Mouse (Mus musculus): ENCODE measurements around the gene Npr3.

Npr3 gene

GRCm38 (mm10) chr15:11906571-11907531 is at the start of gene Npr3:
TSS of gene Npr3 (minus strand) at chr15:11907287.
- peak; percentile 81 for DNase-seq (ENCODE audit: low read depth, low spot score)

- no peak for DNase-seq (ENCODE audit: low read depth, low spot score)
Measured at GRCm38 (mm10) chr15:11956129-11956528, 49.0 kb upstream of the Npr3 start.

DNA sequence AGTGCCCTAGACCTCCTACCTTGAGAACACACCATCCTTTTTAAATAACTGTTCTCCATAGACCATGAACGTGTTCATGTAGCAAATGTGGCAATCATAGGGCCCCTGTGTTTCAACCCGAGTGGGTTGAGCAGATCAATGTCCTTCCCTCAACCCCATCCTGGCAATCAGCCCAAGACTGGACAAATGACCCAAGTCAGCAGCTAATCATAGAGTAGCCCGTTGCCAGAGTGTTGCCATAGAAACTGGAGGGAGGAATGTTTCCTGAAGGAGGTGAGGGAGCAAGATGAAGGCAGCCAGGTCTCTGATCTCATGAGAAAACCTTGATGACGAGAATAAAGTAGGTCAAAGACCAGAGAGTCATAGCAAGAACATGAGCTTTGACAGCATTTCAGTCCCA is 47.1 kb upstream of the Npr3 start:
- DNase-seq (ENCODE audit: low read depth, low spot score), result no peak

- no peak for DNase-seq (ENCODE audit: low read depth, low spot score)
Measured at GRCm38 (mm10) chr15:11952159-11952558, 45.1 kb upstream of the Npr3 start.

DNA sequence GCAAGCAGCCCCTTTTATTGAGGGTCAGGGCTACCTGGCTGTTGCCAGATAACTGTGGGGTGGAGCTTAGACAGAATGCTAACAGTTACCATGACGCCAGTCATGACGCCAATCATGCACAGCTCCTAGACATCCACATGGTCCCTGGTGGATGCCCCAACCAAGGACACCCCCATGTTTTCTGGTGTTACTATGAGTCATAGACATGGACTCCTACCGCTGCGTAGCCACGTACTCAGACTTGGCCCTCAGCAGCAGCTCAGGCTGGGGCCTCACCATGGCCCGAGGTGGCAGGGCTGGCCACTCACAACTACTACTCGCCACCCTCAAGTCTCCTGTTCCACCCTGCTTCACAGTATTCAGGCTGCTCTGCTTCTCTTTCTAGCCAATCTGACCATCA is 44.1 kb upstream of the Npr3 start:
- no peak for DNase-seq (ENCODE audit: low read depth, low spot score)

DNA sequence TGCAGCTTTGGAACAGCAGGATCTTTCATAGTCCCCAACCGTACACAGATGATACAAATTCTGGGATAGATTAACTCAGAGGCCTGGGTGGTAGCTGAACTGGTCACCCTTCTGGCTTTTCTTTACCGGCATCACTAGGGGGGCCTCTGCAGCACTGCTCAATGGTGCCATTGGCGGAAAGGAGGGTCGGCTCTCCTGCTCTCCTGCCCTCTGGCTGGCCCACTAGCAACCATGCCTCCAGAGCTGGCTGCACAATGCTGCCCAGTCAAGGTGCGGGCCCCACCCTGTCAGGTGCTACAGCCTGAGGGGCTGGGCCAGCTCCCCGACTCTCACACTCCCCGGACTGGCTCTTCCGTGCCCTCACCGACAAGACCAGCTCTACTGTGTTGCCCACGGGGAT is 43.1 kb upstream of the Npr3 start:
- no peak for DNase-seq (ENCODE audit: low read depth, low spot score)

DNA sequence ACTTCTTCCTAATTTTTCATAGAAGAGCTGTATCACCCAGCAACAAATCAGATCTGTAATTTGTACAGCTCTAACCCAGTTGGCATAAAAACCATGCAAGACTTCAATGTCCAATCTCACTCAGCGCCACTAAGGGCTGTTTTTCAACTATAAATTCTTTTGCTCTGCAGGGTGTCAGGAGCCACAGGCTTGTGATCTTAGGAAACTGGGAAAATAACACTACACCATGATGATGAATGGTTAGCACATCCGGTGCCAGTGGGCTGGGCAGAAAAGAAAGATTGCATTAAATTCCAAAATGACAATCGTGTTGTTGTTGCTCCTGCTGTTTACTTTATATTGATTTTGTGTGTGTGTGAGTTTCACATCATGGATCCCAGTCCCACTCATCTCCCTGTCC is 42.4 kb upstream of the Npr3 start:
- DNase-seq (ENCODE audit: low read depth, low spot score), result no peak

- DNase-seq (ENCODE audit: low read depth, low spot score), result no peak
Measured at GRCm38 (mm10) chr15:11940855-11941254, 33.8 kb upstream of the Npr3 start.

DNA sequence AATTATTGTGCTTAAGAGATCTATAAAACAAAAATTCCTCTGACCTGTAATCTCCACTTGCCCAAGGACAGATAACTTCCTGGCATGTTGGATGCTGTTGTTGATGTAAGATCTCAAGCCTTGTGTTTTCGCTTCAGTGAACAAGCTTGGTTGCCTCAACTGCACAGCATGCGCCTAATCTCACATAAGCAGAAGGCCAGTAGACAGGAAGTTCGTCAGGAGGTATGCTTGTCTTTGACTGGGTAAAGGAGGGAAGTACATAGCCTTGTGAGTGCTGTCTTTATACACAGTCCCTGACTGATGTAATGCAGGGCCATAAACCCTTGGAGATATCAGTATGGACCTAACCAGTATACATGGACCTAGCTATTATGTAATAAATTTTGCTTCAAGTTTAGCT is 20.7 kb upstream of the Npr3 start:
- no peak for DNase-seq (ENCODE audit: low read depth, low spot score)

- no peak for DNase-seq (ENCODE audit: low read depth, low spot score)
Measured at GRCm38 (mm10) chr15:11914101-11914500, 7.0 kb upstream of the Npr3 start.

DNA sequence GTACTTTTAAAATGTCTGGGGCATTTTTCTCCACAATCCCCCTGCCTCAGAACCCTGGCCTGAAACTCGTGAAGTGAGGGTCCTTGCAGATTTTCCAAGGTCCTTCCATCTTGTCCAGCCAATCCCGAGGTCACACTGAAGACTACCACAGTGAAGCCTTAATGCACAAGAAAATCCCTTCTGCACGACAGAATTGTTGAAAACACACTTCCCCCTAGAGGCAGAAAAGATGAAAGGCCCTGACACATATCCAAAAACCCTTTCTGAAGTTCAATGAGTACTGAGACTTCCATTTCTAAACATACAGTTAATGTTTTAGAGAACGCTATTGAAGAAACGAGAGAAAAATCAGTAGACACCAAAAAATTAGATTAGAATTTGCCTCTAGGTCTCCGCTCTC is 2.8 kb upstream of the Npr3 start:
- DNase-seq (ENCODE audit: low read depth, low spot score), result peak; percentile 80

DNA sequence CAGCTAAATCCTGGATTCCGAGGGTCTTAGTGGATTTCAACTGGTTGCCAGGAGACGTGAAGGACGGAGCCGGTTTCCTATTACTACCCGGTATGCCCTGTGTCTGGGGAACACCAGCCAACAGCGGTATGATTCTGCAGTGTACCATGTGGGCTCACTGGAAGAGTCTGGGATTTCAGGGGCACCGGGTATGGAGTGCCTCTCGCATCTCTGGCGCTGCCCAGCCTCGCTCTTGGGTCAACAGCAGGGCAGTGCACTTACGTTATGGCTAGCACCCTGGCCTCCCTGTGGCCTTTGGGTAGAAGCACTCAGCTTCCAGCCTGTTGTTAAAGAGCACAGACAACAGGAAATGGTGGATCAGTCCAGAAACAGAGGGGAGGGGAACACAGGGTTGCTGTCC is 1.1 kb upstream of the Npr3 start:
- DNase-seq (ENCODE audit: low read depth, low spot score), result no peak

GRCm38 (mm10) chr15:11906021-11906570 is 991 bp downstream of the Npr3 start:
- DNase-seq (ENCODE audit: low read depth, low spot score), result peak; percentile 67

DNA sequence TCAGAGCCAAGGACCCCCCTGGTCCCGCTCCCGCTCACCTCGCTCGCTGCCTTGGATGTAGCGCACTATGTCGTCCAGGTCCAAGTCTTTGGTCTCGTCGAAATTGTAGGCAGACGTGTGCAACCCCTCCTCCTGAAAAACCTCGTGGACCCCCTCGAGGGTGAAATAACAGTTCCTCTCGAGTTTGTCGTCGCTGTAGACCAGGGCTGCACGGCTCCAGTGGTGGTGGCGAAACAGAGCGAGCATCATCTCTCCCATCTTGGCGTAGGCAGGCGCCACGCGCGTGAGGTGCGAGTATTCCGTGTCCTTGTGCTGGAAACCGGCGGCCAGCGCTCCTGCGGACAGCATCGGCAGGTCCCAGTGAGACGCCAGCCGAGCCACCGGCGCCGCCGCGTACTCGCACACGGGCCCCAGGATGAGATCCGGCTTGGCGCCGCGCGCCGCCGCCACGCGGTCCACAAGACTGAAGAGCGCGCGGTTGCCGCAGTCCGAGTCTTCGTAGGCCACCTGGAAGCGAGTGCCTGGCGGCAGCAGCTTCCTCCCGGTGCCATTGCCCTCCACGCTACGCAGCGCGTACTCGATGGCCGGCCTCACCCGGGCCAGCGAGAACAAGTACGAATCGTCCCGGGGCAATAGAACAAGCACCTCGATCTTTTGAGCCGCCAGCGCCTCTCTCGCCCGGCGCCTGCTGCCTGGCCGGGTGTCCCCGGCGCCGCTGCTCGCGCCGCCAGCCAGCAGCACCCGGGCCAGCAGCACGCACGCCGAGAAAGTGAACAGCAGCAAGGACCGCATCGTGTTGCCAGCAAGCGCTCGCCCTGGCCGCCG is 2.0 kb downstream of the Npr3 start:
- no peak for DNase-seq (ENCODE audit: low read depth, low spot score)

DNA sequence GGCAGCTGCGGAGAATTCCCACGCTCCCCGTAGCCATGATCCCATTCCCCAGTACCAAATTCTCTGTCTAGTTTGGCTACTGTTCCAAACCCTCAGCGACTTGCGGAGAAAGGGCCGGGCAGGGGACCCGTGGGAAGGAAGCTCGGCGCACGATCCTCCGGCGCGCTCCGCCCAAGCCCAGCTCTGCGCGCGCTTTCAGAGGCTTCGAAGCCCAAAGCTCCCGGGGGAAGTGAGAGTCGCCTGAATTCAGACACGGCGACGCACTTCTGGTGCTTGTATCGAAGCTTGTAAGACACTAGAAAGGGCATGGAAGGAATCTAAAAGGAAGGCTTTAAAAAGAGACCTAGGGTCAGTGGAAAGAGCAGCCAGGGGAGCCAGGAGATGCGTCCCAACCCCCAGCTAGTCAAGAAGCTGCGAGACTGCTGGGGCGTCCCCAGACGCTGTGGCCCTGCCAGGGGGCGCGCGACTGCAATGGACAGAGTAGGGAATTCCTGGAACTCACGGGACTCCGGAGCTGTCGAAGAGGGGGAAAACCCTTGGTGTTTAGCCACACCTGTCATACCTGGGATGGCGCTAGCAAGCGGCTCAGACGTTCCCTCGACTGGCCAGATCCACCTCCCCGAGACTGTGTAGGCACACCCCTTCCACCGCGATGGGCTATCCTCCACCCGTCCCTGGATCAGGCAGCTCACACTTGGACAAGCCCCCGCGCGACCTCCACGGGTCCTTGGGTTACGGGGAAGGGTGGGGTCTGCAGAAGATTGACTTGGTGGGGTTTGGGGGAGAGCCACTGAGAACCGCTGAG is 2.8 kb downstream of the Npr3 start:
- DNase-seq (ENCODE audit: low read depth, low spot score), result no peak

GRCm38 (mm10) chr15:11903196-11904042 is 3.7 kb downstream of the Npr3 start:
- no peak for DNase-seq (ENCODE audit: low read depth, low spot score)

DNA sequence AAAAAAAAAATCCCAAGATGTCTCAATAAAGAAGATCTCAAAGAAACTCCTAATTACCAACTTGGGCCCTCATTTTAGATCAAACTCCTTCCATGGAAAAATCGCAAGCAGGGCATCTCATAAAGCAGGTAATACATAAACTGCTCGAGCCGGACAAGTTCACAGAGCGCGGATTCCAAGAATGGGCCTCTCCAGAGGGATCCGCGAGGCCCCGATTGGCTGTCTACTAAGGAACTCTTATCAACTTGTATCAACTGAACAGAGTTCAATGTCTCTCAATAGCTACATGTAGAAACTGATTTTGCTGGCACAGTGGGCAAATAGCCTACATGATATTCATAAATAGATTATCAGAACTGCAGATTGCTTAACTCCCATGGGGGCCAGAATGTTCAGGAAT is 9.5 kb downstream of the Npr3 start:
- DNase-seq (ENCODE audit: low read depth, low spot score), result no peak

- DNase-seq (ENCODE audit: low read depth, low spot score), result no peak
Measured at GRCm38 (mm10) chr15:11897162-11897561, 9.9 kb downstream of the Npr3 start.

- no peak for DNase-seq (ENCODE audit: low read depth, low spot score)
Measured at GRCm38 (mm10) chr15:11893969-11894368, 13.1 kb downstream of the Npr3 start.

GRCm38 (mm10) chr15:11891395-11891794 is 15.7 kb downstream of the Npr3 start:
- DNase-seq (ENCODE audit: low read depth, low spot score), result peak; percentile 52

Measured in 3T3-L1 (cell line).